Mouse (Mus musculus) ES-Bruce4 (cell line): ENCODE measurements around the gene Mettl25. TPM values are rescaled to one million over a fixed set of nuclear protein-coding genes. Genes with fewer than 3 reads are reported as not detected.

ENCODE experiments used
- H3K27ac ChIP-seq: 2 replicates; pipeline ENCODE4 v1.5.1; 2012; ENCODE audit warnings: low read length, inconsistent platforms; ENCODE audit not compliant: insufficient read depth
- H3K27me3 ChIP-seq: 2 replicates; pipeline ENCODE4 v1.6.1; 2012; ENCODE audit warnings: mild to moderate bottlenecking, low read length, inconsistent platforms; ENCODE audit not compliant: control insufficient read depth, poor library complexity, insufficient read depth, severe bottlenecking
- H3K36me3 ChIP-seq: 2 replicates; pipeline ENCODE4 v1.6.1; 2012; ENCODE audit warnings: inconsistent platforms, mild to moderate bottlenecking, low read length, moderate library complexity; ENCODE audit not compliant: control insufficient read depth, poor library complexity, insufficient read depth, severe bottlenecking
- H3K4me1 ChIP-seq: one replicate; pipeline ENCODE4 v1.8.1; 2011; ENCODE audit warnings: low read length; ENCODE audit not compliant: control insufficient read depth, insufficient read depth
- H3K4me3 ChIP-seq: 2 replicates; pipeline ENCODE4 v1.5.1; 2011; ENCODE audit warnings: low read depth, mild to moderate bottlenecking, low read length
- H3K9ac ChIP-seq: 2 replicates; pipeline ENCODE4 v1.6.1; 2012; ENCODE audit warnings: low read depth, mild to moderate bottlenecking, inconsistent platforms; ENCODE audit not compliant: poor library complexity, severe bottlenecking
- H3K9me3 ChIP-seq: replicated peaks from 2 replicates; pipeline ENCODE4 v1.6.1; 2012; ENCODE audit warnings: mild to moderate bottlenecking, low read length, inconsistent platforms; ENCODE audit not compliant: control insufficient read depth, poor library complexity, insufficient read depth, severe bottlenecking
- CTCF ChIP-seq: IDR thresholded peaks from one replicate; pipeline ENCODE4 v1.8.1; 2011; ENCODE audit warnings: low read depth, low read length
- EP300 ChIP-seq: IDR thresholded peaks from 2 replicates; pipeline ENCODE4 v1.6.1; 2011; ENCODE audit warnings: low read depth, low read length; ENCODE audit not compliant: insufficient read depth
- POLR2A ChIP-seq: IDR thresholded peaks from one replicate; pipeline ENCODE4 v1.8.1; 2011; ENCODE audit warnings: low read length; ENCODE audit not compliant: insufficient read depth
- polyA plus RNA-seq: library from polyadenylated mRNA; stranded (reverse); fragments of >200 nt; gene quantifications from 2 replicates; pipeline ENCODE4 v1.2.4, GENCODE M21; 2011; ENCODE audit warnings: low read depth; ENCODE audit not compliant: missing spikeins, insufficient read depth, insufficient read length

The Mettl25 gene
- polyA plus RNA-seq, 1 experiment, result 12.9 TPM

- H3K9me3 ChIP-seq, result no peaks in the 10 kb centered on the region
- H3K36me3 ChIP-seq, result no peaks in the 10 kb centered on the region
- H3K27ac ChIP-seq, result no peak overlapping the region
- no peak overlapping the region for H3K4me3 ChIP-seq
- TF ChIP-seq EP300, result no peak
- no peak for TF ChIP-seq POLR2A
- TF ChIP-seq CTCF, result no peak
- peaks cover 2% of the 10 kb centered on the region for H3K4me1 ChIP-seq
- H3K9ac ChIP-seq, result no peak overlapping the region
- H3K27me3 ChIP-seq, result no peaks in the 10 kb centered on the region
These were observed 52.3 kb downstream of the Mettl25 start for GRCm38 (mm10) chr10:105788744-105789486.

- Histone ChIP-seq H3K36me3 (no peaks in the 10 kb centered on the region), H3K9me3 (no peaks in the 10 kb centered on the region), H3K27me3 (no peaks in the 10 kb centered on the region), H3K4me1 (peaks cover 2% of the 10 kb centered on the region), H3K9ac (no peak overlapping the region), H3K27ac (no peak overlapping the region), H3K4me3 (no peak overlapping the region)
- TF ChIP-seq POLR2A, result no peak
- no peak for TF ChIP-seq CTCF
- no peak for TF ChIP-seq EP300
These were observed 57.4 kb downstream of the Mettl25 start for GRCm38 (mm10) chr10:105783766-105784165.

DNA sequence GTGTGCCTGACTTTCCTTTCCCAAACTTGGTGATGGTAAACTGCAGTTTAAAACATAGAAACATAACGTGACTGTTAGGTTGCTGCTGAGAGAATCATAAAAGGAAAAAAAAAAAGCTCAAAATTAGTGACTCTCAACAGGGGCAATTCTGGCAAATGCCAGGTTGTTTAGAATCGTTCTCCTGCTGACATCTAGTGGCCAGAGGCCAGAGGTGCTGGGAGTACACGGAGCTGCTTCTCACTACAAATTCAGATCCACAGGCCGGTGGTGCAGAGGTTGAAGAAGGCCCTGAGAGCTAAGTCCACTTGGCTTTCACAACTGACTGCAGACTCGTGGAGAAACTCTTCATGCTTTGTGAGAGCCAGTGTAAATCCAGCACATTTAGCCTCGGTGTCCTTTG, 66.8 kb downstream of the Mettl25 start:
- H3K36me3 ChIP-seq, result no peaks in the 10 kb centered on the region
- H3K4me3 ChIP-seq, result no peak overlapping the region
- H3K27me3 ChIP-seq, result no peaks in the 10 kb centered on the region
- H3K9ac ChIP-seq, result no peak overlapping the region
- no peaks in the 10 kb centered on the region for H3K9me3 ChIP-seq
- H3K27ac ChIP-seq, result no peak overlapping the region
- no peak for TF ChIP-seq POLR2A
- peak; percentile 64 for TF ChIP-seq CTCF
- no peaks in the 10 kb centered on the region for H3K4me1 ChIP-seq

DNA sequence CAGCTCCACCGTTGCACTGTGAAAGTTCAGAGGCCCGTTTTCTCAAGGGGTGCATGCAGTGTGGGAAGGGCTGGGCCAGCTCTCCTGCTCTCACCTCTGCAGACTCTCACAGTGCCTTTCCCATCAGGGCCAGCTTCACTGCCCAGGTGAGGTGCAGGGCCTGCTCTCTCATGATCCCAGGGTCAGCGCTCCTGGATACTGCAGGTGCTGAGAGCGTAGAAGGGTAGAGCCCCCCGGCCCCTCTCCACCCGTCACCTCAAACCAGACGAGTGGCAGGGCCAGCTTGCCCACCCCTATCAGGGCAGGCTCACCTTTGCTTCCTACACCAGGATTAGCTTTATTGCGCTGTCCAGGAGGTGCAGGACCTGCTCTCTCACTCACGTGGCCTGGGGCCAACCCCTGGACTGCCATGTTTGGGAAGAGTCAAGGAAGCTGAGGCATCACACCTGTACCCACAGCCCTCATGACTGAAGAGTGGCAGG, 68.3 kb downstream of the Mettl25 start:
- H3K9ac ChIP-seq, result no peak overlapping the region
- no peaks in the 10 kb centered on the region for H3K9me3 ChIP-seq
- no peaks in the 10 kb centered on the region for H3K36me3 ChIP-seq
- no peaks in the 10 kb centered on the region for H3K4me1 ChIP-seq
- H3K27ac ChIP-seq, result no peak overlapping the region
- no peak overlapping the region for H3K4me3 ChIP-seq
- TF ChIP-seq EP300, result no peak
- TF ChIP-seq CTCF, result no peak
- TF ChIP-seq POLR2A, result no peak
- no peaks in the 10 kb centered on the region for H3K27me3 ChIP-seq

DNA sequence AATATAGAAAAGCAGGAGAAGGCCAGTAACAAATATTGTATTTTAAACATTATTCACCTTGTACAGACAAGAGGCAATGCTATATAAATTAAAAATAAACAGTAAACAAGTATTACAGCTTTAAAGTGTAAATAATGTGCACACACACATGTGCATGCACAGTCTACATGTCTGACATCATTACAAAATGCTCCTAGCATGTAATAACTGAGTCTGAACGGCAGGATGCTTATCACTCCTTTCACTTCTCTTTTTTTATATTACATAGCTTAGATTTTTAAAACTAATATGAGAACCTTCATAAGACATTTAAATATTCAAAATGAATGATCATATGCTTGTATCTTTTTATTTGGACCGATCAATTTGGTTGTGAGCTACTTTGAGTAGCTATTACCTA, 77.2 kb downstream of the Mettl25 start:
- Histone ChIP-seq H3K9ac (no peak overlapping the region), H3K27me3 (no peaks in the 10 kb centered on the region), H3K9me3 (no peaks in the 10 kb centered on the region), H3K27ac (no peak overlapping the region), H3K4me1 (no peaks in the 10 kb centered on the region), H3K36me3 (no peaks in the 10 kb centered on the region), H3K4me3 (no peak overlapping the region)
- TF ChIP-seq CTCF (no peak), POLR2A (no peak), EP300 (no peak)

DNA sequence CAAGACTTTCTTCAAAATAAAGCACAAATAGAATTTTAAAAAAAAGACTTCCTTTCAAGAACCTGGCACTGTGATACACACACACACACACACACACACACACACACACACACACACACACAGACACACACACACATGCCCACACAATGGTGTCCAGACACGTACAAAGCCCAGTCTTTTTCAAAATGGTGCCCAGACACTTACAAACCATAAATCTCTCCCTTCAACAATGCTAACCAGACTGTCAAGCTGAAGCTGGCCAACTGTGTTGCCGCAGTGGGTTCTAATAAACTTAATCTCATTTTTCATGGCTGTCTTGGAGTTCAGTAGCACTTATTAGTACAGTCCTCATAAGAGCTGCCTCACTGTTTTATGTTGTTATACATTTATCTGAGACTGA, 80.7 kb downstream of the Mettl25 start:
- TF ChIP-seq CTCF (no peak), EP300 (no peak), POLR2A (no peak)
- H3K4me3 ChIP-seq, result no peak overlapping the region
- no peak overlapping the region for H3K9ac ChIP-seq
- H3K27ac ChIP-seq, result no peak overlapping the region
- no peaks in the 10 kb centered on the region for H3K27me3 ChIP-seq
- no peaks in the 10 kb centered on the region for H3K9me3 ChIP-seq
- no peaks in the 10 kb centered on the region for H3K4me1 ChIP-seq
- no peaks in the 10 kb centered on the region for H3K36me3 ChIP-seq
